Mouse (Mus musculus) embryonic stem cell, embryonic (primary cell): Measurements from ENCODE around the gene Slc4a10.
"Not testable (repeated sequence)": the region's sequence is repeated elsewhere in the genome, so short reads cannot be mapped to it uniquely, and the experiment has no call there.

ENCODE experiments used
- CTCF ChIA-PET, 4 experiments: fragments of 300-600 bp in 2 of 4; fragments of 350-600 bp in 2 of 4; sonication (Branson Sonifier 250); formaldehyde crosslinking; loops; one replicate each; lab custom pipeline; 2022; ENCODE audit warnings: inconsistent platforms in 2 of 4; lab: Charles Lee
- POLR2A ChIA-PET, 4 experiments: fragments of 300-600 bp in 2 of 4; fragments of 350-600 bp in 2 of 4; sonication (Branson Sonifier 250); formaldehyde crosslinking; loops; one replicate each; lab custom pipeline; 2022; ENCODE audit warnings: antibody characterized with exemption in 4 of 4, inconsistent platforms in 1 of 4; lab: Charles Lee

The Slc4a10 gene

DNA sequence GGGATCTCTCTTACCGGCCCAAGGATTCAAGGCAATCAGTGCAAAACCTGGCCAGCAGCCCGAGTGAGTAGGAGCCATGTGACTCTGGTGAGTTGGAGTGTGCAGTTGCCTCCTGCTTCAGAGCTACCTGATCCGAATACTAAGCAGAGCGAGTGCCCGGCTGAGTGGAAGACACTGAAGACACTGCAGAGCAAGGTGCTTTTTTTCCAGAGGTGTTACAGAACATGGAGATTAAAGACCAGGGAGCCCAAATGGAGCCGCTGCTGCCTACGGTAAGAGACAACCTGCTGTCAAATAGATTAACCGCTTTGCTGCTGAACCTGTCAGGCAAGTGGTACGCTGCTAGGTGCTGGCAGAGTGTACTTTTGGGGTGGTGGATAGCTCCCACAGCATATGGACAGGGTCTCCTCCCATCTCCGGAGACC lies at the start of gene Slc4a10:
Gene Slc4a10 (plus strand): TSS at position 42 of the 425 bp plus-strand sequence.
- CTCF ChIA-PET = interaction anchor here in 1 of 4 experiments (0.7 kb wide), 1 partner anchor 518 kb away, joined by 3 read pairs; no protein-coding TSS in a partner anchor
- POLR2A ChIA-PET = no interaction called here

DNA sequence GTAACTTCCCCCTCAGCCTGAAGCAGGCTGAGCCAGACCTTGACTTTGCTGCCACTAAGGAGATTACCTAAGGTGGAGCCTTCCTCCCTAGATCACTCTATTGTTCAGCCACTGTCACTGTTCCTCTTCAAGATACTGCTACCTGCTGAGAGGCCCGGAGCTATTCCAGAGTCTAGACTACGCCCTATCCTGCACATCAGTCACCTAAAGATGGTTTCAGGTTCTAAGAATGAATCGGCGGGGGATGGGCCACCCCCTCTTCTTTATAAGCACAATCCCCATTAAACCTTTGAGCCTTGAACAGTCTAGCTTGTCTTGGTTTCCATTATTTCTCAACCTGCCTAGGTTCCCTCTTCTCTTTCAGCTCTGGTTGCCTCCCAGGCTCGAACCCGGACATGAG lies 45.0 kb upstream of the Slc4a10 start:
- POLR2A ChIA-PET = interaction anchor here in 2 of 4 experiments (0.6 to 0.9 kb wide), 2 partner anchors 406 to 663 kb away, joined by 3 to 4 read pairs; partner anchors contain the start of gene Gca (in 1 of the 2)
- CTCF ChIA-PET = not testable (repeated sequence)

DNA sequence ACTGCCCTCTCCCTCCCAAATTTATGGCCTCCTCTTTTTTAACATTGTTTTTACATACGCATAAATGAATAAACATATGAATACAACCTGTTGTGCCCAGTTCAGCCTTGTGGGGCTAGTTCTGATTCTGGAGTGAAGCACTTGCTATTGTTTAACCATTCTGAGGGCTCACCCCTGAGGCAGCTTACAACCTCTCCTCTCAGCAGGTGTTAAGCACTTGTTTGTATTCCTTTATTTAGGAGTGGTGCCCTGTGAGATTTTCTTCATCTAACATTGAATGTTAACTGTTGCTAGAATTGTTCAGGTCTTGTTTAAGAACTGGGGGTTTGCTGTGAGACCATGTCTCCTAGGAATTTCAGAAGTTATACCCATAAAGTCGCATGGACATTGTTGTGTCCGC lies 28.1 kb upstream of the Slc4a10 start:
- POLR2A ChIA-PET = no interaction called here
- CTCF ChIA-PET = no interaction called here

DNA sequence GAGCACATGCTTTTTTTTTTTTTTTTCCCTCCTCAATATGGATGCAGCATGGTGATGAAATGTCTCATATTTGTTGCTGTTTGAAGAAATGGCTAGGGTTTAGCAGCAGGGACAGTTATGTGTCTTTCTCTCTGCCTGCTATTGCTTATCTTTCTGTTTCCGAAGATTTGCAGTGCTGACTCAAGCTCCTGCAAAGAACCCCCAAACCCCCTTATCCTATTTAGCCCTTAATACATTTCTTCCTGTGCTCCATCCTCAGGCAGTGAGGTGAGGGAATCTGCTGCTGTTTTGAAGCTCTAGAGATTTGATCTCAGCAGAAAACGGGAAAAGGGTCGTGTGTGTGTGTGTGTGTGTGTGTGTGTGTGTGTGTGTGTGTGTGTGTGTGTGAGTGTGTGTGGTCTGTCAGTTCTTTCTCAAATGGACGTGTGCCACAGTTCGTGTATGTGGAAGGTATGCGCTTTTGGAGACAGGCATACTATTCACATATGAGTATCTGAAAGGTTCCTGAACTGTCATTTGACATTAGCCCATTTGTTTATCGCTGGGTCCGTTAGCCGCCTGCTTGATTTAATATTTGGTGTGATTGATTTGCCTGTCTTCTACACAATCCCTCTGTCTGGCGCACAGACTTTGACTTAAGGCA lies 720 bp downstream of the Slc4a10 start:
- ChIA-PET CTCF (interaction anchor here in 2 of 4 experiments (0.6 to 0.7 kb wide), 2 partner anchors 52 to 517 kb away, joined by 3 to 6 read pairs; no protein-coding TSS in a partner anchor), POLR2A (no interaction called here)

DNA sequence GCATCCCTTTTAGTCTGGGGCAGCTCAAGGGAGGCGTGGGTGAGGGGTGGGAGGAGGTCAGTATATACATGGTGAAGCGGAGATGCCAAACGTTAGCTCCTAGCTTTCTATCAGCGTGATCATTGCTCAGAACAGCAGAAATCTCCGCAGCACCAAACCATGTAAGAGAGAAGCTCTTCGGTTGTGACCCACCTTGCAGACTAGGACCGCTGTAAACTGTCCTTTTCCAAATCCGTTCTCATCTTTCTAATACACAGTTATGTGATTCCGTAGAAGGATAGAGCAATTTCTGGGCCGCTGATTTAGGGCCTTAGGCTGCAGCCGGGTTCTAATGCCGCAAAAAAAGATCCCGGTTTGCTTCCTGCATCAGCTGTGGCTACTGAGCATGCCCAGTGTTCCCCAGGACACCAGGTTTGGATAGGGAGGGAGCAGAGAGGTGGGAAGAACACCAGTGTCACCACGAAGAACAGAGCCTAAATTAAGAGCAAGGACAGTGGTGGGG lies 1.3 kb downstream of the Slc4a10 start:
- ChIA-PET CTCF (interaction anchor here in 2 of 4 experiments (0.5 to 0.6 kb wide), 2 partner anchors 53 to 424 kb away, joined by 3 to 6 read pairs; no protein-coding TSS in a partner anchor), POLR2A (no interaction called here)

DNA sequence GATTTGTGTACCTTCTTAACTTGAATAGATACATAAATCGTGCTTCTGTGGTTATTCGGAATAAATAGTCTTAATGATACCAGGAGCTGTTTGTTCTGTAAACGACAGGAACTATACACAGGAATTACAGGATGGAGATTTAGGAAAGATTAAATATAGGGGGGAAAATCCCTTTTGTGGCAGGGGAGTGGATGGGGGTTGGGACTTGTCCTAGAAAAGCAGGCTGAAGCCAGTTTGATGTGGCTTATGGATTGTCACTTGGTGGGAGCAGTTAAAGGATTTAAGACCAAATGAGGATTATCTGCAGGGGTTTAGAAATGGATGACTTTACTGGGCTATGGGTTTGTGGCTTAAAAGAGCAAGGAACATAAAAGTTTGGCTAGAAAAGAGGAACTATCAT lies 1.9 kb downstream of the Slc4a10 start:
- ChIA-PET CTCF (interaction anchor here in 1 of 4 experiments (0.5 kb wide), 1 partner anchor 424 kb away, joined by 3 read pairs; no protein-coding TSS in a partner anchor), POLR2A (no interaction called here)

DNA sequence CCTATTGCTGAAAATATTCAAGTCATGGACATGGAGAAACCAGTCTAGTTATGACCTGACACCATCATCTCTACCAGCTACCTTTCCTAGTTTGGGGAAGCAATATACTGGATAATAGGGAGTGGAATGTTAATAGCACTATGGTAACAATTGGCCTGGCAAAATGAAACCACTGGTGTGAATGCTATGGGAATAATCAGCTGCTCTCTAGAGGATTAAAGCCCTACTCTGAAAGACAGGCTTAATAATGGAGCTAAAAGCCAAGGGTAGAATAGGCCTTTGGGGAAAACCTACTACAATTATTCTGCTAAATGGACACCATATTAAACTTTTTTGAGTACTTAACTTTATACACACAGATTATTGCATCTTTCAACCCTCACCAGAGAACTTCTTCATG lies 30.2 kb downstream of the Slc4a10 start:
- ChIA-PET CTCF (no interaction called here), POLR2A (interaction anchor here in 1 of 4 experiments (1.4 kb wide), 1 partner anchor 17 kb away, joined by 3 read pairs; no protein-coding TSS in a partner anchor)

DNA sequence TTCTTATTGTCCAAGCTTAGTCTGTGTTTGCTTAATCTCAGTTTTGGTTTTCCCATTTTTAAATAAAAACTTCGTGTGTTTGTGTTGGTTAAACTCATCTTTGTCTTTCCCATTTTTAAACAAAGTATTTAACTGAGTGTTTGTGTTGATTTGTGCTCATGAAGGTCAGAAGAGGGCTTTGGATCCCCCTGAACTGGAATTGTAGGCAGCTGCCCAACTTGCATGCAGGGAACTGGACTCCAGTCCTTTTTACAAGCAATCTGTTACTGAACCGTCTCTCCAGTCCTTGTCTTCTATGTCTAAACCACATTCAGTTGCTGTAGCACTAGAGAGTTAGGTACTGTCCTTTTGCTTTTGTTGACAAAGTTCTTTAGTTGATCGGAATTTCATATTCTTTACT lies 41.3 kb downstream of the Slc4a10 start:
- POLR2A ChIA-PET = no interaction called here
- CTCF ChIA-PET = no interaction called here

DNA sequence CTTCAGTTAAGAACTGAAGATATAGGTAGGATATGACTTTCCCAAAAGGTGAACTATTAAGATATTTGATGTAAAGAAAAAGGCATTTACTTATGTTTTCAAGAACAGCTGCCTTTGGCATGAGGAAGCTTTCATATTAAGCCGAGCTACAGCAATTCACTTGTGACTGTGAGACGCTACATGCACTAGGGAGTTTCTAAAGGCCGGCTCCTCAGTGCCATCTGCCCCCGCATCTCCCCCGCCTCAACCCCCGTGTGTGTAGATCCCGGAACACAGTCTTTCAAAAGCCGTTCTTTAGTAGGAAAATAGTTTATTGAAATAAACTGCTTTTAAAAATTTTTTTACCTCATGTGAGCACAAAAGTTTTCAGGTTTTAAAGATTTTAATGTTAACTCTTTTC lies 42.5 kb downstream of the Slc4a10 start:
- POLR2A ChIA-PET = no interaction called here
- CTCF ChIA-PET = no interaction called here

DNA sequence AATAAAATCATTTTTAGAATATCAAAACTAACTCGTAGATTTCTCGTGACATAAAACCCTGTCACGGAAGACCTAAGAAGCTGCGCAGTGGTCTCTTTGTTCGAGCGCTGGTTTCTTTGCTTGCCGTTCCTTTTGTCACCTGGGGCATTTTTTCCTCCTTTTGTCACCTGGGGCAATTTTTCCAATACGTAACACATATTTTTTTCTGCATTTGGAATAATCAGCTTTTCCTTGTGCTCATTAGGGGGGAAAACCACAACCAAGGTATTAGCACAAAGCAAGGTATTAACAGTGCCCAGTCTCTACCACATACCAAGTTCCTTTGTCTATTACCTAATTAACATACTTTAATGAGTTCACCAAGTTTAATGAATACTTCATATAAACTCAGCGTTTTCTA lies 42.9 kb downstream of the Slc4a10 start:
- CTCF ChIA-PET = no interaction called here
- POLR2A ChIA-PET = no interaction called here

DNA sequence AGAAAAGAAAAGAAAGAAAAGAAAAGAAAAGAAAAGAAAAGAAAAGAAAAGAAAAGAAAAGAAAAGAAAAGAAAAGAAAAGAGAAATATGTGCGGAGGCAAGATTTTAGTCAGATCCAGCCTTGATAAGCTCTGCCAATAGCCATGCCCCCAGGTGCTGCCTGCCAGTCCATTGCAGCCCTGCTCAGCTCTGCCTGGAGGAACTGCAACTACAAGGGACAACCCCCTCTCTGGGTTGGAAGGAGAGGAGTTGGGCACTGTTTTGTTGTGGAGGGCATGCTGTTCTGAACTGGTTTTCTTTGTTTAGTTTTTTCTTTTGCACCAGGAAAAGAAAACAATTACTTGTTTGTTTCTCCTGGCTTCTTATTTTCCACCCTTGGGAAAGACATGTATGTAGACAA lies 54.3 kb downstream of the Slc4a10 start:
- POLR2A ChIA-PET = no interaction called here
- CTCF ChIA-PET = no interaction called here

DNA sequence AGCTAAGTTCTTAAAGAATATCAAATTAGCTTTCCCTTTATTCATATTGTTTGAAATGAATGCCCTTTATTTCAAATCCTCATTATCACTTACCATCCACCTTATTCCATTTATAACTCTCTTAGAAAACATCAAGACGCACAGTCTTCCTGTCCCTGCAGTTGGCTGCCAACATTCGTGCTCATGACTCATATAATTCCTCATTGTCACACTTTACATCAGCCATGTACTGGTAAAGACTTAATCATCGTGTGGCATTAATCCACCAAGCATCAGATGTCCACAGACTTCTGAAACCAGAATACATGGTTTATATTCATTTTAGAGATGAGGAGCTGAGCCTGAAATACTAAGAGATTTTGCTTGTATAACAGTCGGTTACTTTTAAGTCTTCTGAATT lies 69.1 kb downstream of the Slc4a10 start:
- ChIA-PET POLR2A (no interaction called here), CTCF (no interaction called here)

DNA sequence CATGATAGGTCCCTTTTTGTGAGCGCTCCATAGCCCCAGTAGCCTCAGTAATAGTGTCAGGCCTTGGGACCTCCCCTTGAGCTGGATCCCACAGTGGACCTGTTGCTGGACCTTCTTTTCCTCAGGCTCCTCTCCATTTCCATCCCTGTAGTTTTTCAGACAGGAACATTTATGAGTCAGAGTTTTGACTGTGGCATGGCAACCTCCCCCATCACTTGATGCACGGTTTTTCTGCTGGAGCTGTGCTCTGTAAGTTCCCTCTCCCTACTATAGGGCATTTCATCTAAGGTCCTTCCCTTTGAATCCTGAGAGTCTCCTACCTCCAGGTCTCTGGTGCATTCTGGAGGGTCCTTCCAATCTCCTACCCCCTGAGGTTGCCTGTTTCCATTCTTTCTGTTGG lies 83.7 kb downstream of the Slc4a10 start:
- ChIA-PET CTCF (no interaction called here), POLR2A (no interaction called here)

DNA sequence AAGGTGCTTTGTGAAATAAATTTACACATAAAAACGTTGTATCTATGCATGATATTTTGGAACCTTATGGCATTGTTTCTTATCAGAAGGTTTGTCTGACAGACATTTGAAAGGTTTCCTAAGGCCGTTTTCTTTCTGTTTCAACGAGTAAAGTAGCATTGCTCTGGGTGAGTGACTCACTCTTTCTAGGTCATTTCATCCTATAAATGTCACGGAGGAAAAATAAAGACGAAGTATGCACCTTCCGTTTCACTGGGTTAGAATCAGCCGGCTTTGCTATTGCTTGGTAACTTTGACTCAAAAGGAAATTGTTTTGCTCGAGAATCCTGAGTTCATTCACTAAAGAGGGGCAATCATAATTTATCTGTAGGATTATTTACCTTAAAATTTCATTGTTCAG lies 88.6 kb downstream of the Slc4a10 start:
- POLR2A ChIA-PET = no interaction called here
- CTCF ChIA-PET = no interaction called here

DNA sequence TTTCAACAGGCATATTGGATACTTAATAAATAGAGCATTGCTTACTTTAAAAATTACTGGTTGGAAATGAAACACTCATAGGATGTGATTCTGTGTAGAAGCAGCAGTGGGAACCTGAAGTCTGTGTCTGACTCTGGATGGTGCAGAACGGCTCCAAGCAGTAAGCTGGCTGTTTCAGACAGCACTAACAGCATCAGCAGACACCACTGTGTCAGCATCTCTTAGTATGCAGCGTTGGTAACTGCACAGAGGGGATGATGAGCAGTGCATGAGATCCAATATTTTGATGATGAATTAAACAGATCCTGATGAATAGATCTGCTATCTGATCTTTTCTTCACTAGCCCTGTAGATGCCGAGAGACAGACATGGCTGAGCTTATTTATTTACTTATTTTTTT lies 101.4 kb downstream of the Slc4a10 start:
- POLR2A ChIA-PET = no interaction called here
- CTCF ChIA-PET = no interaction called here

DNA sequence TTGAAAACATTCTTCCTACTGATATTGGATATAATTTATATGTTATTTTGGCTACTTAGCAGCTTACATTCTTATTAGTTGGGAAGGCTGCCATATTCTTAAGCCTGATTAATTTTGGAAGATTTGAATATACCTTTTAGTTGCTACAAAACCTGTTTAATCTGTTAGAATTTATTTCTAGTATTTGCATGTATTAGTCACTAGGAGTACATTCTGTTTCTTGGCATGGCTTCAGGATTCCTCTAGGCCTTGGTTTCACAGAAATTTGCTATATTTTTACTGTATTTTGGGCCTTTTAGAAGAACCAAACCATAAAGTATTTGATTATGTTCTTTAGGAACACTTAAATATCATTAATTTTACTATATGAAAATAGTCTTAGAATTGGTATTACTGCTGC lies 103.2 kb downstream of the Slc4a10 start:
- ChIA-PET POLR2A (no interaction called here), CTCF (no interaction called here)

DNA sequence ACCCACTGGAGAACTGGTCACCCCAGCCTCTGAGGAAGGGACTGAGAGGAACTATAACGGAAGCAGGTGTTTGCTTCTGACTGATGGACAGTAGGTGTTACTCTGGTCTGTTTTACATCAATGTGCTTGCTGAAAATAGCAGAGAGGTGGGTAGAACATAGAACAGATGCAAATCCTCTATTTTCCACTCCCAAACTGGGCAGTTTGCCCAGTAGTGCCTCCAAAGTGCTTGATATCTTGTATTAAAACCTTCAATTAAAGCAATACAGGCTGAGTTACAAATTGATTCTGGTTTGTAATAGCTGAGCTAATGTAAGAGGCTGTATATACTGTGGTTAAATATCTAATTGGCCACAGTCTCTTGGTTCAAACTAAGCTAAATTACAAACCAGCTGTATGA lies 104.6 kb downstream of the Slc4a10 start:
- CTCF ChIA-PET = no interaction called here
- POLR2A ChIA-PET = no interaction called here

DNA sequence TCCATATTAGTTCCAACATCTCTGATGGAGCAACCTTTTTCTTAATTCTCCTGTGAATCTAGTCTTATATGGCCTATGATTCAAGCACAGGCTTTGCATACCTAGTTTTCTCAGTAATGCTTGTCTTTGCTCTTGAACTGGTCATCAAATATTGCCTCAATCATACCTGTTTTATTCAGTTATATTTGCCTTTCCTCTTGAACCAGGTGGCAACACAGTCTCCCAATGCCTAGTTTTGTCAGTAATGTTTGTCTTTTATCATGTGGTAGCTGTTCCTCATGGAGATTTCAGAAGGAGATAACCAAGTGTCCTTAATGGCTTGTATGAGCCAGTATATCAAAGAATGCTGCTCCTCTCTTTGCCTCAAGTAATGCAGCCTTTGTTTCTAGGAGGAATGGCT lies 163.8 kb downstream of the Slc4a10 start:
- CTCF ChIA-PET = no interaction called here
- POLR2A ChIA-PET = no interaction called here

DNA sequence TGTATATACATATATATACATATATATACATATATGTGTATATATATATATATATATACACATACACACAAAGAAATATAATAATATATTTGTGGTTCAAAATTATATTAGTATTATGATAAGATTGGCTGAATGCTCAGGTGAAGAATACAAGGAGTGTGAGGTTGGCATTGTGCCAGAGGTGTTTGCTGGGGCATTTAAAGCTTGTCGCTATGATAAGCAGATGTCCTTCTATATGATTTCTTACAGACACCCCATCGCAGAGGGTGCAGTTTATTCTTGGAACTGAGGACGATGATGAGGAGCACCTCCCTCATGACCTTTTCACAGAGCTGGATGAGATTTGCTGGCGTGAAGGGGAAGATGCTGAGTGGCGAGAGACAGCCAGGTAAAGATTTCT lies 164.8 kb downstream of the Slc4a10 start:
- POLR2A ChIA-PET = no interaction called here
- CTCF ChIA-PET = no interaction called here

DNA sequence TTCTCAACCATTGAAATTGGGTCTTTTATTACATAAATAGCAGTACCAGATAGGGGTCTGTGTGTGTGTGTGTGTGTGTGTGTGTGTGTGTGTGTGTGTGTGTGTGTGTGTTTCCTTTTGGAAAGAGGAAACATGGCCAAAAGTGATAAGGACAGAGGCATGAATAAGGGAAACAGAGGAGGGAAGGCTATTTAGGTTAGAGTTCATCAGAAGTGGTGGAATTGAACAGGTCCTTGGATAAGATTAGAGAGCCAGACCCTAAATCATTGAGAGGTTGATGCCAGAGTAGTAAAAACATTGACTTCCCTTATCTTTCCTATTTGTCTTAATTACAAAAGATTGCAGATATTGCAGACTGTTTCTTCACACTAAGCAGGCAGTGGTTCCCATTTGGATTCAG lies 181.3 kb downstream of the Slc4a10 start:
- POLR2A ChIA-PET = no interaction called here
- CTCF ChIA-PET = no interaction called here

DNA sequence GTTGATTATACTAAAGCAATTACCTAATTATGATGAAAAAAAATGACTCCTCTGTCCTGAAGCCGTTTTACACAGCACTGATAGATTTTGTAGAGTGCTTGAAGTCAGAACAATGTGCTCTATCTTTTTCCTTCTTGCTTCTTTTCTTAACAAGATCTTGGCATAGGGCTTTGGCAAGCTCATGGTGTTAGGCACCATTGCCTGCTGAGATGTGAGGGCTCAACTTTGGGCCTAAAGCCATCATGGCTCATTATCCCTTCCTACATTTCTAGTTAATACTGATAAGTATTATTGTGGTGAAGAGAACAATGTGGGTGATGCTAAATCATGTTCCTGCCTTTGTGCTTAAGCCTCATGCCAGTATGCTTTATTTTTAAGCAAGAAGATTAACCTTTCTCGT lies 185.0 kb downstream of the Slc4a10 start:
- ChIA-PET CTCF (no interaction called here), POLR2A (no interaction called here)
